Mouse (Mus musculus) inflammation-experienced regulatory T-cells (primary cell): ENCODE data around the gene Spata3. TPM values are rescaled to one million over a fixed set of nuclear protein-coding genes. Genes with fewer than 3 reads are reported as not detected.

Experiments
- polyA plus RNA-seq, 2 experiments: library from polyadenylated mRNA; unstranded; fragments of 100-300 nt; shearing (Covaris generic); gene quantifications; one replicate each; pipeline ENCODE4 v1.2.1; 2017

Gene Spata3
- 1 to 10 TPM in 1 of 2 experiments, under 1 TPM in 1; 0.14 to 3.7 TPM for polyA plus RNA-seq

GRCm38 (mm10) chr1:86016516-86016915 is at the start of gene Spata3:
TSS of gene Spata3 (plus strand) at chr1:86016816.

DNA sequence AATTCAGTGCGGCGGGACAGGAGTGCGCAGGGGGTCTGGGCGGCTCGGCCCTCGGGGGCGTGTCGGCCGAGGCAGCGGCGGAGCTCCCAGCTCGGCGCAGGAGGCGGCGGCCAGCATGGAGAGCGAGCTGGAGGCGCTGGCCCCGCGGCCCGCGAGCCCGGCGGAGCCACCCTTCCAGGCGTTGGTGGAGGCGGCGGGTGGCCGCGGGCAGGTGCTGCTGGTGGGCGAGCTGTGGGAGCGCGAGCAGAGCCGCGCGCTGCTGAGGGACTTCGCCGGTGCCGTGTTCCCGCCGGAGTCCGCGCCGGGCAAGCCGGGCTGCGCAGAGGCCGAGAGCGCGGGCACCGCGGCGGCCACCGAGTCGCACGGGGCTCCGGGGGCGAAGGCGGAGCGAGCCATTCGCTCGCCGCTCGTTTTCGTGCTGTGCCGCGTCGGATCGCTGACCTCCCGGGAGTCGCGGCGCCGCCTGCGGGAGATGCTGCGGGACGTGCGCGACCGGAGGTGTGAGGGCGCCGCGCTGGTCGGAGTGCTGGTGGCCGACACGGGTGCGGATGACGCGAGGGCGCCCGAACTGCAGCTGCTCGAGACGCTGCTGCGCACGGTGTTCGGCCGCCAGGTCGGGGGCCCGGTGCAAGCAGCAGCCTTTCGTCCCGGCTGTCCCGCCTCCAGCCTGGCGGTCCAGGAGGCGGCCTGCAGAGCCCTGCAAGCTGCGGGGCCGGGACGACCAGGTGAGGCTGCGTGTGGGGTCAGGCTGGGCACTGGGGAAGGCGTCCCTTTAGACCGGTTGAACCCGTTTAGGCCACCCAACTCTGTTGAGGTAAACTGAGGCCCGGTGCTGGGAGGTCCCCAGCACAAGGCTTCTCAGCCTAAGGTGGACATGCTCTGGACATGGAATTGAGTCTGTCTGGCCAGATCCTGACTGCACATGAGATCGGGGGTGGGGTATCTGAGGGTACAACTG is 29.5 kb downstream of the Spata3 start, which contains the start of gene 2810459M11Rik:
Gene 2810459M11Rik (plus strand): TSS at position 16 of the 958 bp plus-strand sequence.

DNA sequence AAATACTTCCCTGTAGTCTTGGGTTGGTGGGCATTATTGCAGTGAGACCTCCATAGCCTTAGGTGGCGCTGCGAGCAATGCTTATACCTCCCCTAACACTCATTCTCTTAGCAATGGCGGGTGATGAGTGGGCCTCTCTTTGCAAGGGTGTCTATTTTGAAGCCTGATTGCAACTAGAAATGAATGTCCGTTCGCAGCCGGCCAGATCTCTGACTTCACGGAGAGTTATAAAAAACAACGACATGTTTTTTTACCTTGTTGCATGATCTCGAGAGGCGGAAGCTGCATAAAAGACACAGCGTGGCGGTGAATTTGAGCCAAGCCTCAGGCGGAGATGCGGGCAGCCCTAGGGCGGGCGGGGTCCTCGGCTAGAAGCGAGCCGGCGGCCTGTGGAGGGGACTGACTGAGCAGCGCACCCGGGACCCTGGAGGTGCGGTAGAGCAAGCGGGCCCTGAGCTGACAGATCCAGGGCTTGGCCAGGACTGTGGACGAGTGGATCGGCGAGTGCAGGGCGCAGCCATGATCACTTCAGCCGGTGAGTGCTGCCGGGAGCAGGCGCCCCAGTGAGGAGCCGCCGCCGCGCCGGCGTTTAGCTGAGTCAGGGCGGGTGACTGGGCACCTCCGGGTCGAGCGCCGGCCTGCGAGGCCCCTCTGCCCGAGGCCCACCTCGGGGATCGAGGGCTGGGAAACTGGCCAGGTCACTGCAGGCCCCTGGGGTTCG is 47.8 kb downstream of the Spata3 start, which contains the start of gene Psmd1:
Gene Psmd1 (plus strand): TSS at position 117 of the 721 bp plus-strand sequence.

Other genes starting within 250 kb of the Spata3 start
- gene A630001G21Rik, start 238.2 kb upstream of the Spata3 start, polyA plus RNA-seq: 10 to 100 TPM; 27.1 to 29.9 TPM
- gene Cab39, start 223.4 kb upstream of the Spata3 start, polyA plus RNA-seq: 100 to 1,000 TPM; 197 to 258 TPM
- gene Itm2c, start 122.5 kb upstream of the Spata3 start, polyA plus RNA-seq: 100 to 1,000 TPM; 330 to 561 TPM
- gene 4933407L21Rik, start 88.3 kb upstream of the Spata3 start, polyA plus RNA-seq: 1 to 10 TPM in 1 of 2 experiments, under 1 TPM in 1; 0.31 to 5.3 TPM
- gene Gpr55, start 55.8 kb upstream of the Spata3 start, polyA plus RNA-seq: 1 to 10 TPM in 1 of 2 experiments, under 1 TPM in 1; 0.54 to 7.9 TPM
- gene 2810459M11Rik, start 29.0 kb downstream of the Spata3 start, polyA plus RNA-seq: under 1 TPM in 1 of 2 experiments, not detected in 1; 0.75 TPM
- gene Psmd1, start 47.6 kb downstream of the Spata3 start, polyA plus RNA-seq: 10 to 100 TPM; 83.1 to 91.0 TPM
- under 1 TPM; 0.28 to 0.40 TPM for gene Htr2b, start 95.2 kb downstream of the Spata3 start, polyA plus RNA-seq
- not detected for gene Gm21972, start 116.8 kb downstream of the Spata3 start, polyA plus RNA-seq
- gene Armc9, start 138.0 kb downstream of the Spata3 start, polyA plus RNA-seq: 10 to 100 TPM; 12.2 to 14.6 TPM